Mouse (Mus musculus): ENCODE measurements around the gene Fam98b. TPM values are rescaled to one million over a fixed set of nuclear protein-coding genes. Genes with fewer than 3 reads are reported as not detected.

The Fam98b gene
- polyA plus RNA-seq, 1 experiment from 2014 or later, result 14.7 TPM

GRCm38 (mm10) chr2:117263786-117264408 lies 14.4 kb downstream of the Fam98b start:
- no peaks in the 10 kb centered on the region for H3K27me3 ChIP-seq (replicated peaks; ENCODE audit: control insufficient read depth, insufficient read depth, low read length)
- no peak overlapping the region for H3K9ac ChIP-seq (replicated peaks; ENCODE audit: low read depth, low read length)
- H3K4me2 ChIP-seq (ENCODE audit: low read length), result no peak overlapping the region
- 70% methylated on average over 11 of the region's 11 CpGs for WGBS
- no peak overlapping the region for H3K4me3 ChIP-seq (replicated peaks; ENCODE audit: low read length)
- H3K27ac ChIP-seq (ENCODE audit: low read length), result no peak overlapping the region
- H3K9me3 ChIP-seq (ENCODE audit: control insufficient read depth, low read length), result no peaks in the 10 kb centered on the region
- no peaks in the 10 kb centered on the region for H3K4me1 ChIP-seq (replicated peaks; ENCODE audit: control insufficient read depth, insufficient read depth, low read length)
- H3K36me3 ChIP-seq (ENCODE audit: control insufficient read depth, insufficient read depth), result peaks cover 11% of the 10 kb centered on the region
- ATAC-seq, result peak; percentile 59

- H3K4me2 ChIP-seq (ENCODE audit: low read length), result no peak overlapping the region
- H3K27ac ChIP-seq (ENCODE audit: low read length), result no peak overlapping the region
- no peaks in the 10 kb centered on the region for H3K9me3 ChIP-seq (ENCODE audit: control insufficient read depth, low read length)
- no peaks in the 10 kb centered on the region for H3K4me1 ChIP-seq (replicated peaks; ENCODE audit: control insufficient read depth, insufficient read depth, low read length)
- no peak for ATAC-seq
- no peak overlapping the region for H3K4me3 ChIP-seq (replicated peaks; ENCODE audit: low read length)
- H3K36me3 ChIP-seq (ENCODE audit: control insufficient read depth, insufficient read depth), result no peaks in the 10 kb centered on the region
- H3K27me3 ChIP-seq (replicated peaks; ENCODE audit: control insufficient read depth, insufficient read depth, low read length), result no peaks in the 10 kb centered on the region
- 83% methylated on average over 7 of the region's 7 CpGs for WGBS
- H3K9ac ChIP-seq (replicated peaks; ENCODE audit: low read depth, low read length), result no peak overlapping the region
These were observed 38.8 kb downstream of the Fam98b start for GRCm38 (mm10) chr2:117288291-117288690.

GRCm38 (mm10) chr2:117299596-117300448 lies 50.3 kb downstream of the Fam98b start:
- no peak for ATAC-seq
- H3K9me3 ChIP-seq (ENCODE audit: control insufficient read depth, low read length), result no peaks in the 10 kb centered on the region
- H3K27me3 ChIP-seq (replicated peaks; ENCODE audit: control insufficient read depth, insufficient read depth, low read length), result no peaks in the 10 kb centered on the region
- no peak overlapping the region for H3K4me3 ChIP-seq (replicated peaks; ENCODE audit: low read length)
- no peaks in the 10 kb centered on the region for H3K4me1 ChIP-seq (replicated peaks; ENCODE audit: control insufficient read depth, insufficient read depth, low read length)
- H3K4me2 ChIP-seq (ENCODE audit: low read length), result no peak overlapping the region
- no peaks in the 10 kb centered on the region for H3K36me3 ChIP-seq (ENCODE audit: control insufficient read depth, insufficient read depth)
- WGBS, result 89% methylated on average over 16 of the region's 16 CpGs
- no peak overlapping the region for H3K27ac ChIP-seq (ENCODE audit: low read length)
- no peak overlapping the region for H3K9ac ChIP-seq (replicated peaks; ENCODE audit: low read depth, low read length)

DNA sequence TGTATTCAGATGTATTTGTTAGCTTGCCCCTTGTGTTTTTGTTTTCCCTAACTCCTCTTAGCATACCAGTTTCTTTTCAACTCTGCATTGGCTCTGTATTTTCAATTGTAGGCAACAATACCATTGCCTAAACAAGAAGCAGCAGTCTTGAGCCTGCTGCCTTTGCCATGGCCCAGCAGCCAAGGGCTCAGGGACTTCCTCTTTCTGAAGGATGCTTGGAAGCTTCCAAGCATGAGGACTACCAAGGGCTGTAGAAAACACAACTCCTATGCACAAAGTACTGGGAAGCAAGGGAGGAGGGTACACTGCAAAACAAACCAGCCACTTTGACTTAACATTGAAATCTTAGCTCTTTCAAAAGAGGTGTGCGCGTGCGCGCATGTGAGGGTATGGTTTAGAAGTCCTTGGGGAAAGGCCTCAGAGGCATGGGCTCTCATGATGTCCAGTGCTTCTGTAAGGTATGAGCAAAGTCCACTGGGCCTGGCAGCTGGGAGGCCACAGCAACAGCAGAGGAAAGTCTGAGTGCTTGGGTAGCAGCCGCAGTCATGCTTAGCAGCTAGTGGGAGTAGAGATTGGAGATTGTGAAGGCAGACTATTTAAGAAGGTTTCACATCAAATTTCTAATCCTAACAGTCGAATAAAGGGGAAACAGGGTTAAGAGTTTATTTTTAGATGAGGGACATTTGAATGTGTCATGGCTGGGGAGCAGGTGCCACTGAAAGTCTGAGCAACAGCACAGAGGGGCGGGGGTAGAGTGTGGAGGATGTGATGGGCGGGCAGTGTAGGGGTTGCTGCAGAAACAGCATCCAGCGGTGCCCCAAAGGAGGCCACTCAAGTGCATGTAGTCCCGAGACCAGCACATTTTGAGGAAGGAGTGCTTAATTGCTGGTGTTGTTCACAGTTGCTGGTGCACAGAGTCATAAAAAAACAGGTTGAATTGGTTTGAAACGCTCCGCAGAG lies 54.1 kb downstream of the Fam98b start:
- 96% methylated on average over 12 of the region's 12 CpGs for WGBS
- H3K9ac ChIP-seq (replicated peaks; ENCODE audit: low read depth, low read length), result no peak overlapping the region
- H3K27me3 ChIP-seq (replicated peaks; ENCODE audit: control insufficient read depth, insufficient read depth, low read length), result no peaks in the 10 kb centered on the region
- H3K4me3 ChIP-seq (replicated peaks; ENCODE audit: low read length), result no peak overlapping the region
- H3K9me3 ChIP-seq (ENCODE audit: control insufficient read depth, low read length), result no peaks in the 10 kb centered on the region
- no peaks in the 10 kb centered on the region for H3K4me1 ChIP-seq (replicated peaks; ENCODE audit: control insufficient read depth, insufficient read depth, low read length)
- H3K4me2 ChIP-seq (ENCODE audit: low read length), result no peak overlapping the region
- no peaks in the 10 kb centered on the region for H3K36me3 ChIP-seq (ENCODE audit: control insufficient read depth, insufficient read depth)
- no peak for ATAC-seq
- H3K27ac ChIP-seq (ENCODE audit: low read length), result no peak overlapping the region

GRCm38 (mm10) chr2:117304941-117305340 lies 55.4 kb downstream of the Fam98b start:
- H3K9me3 ChIP-seq (ENCODE audit: control insufficient read depth, low read length), result no peaks in the 10 kb centered on the region
- no peak overlapping the region for H3K4me2 ChIP-seq (ENCODE audit: low read length)
- H3K4me3 ChIP-seq (replicated peaks; ENCODE audit: low read length), result no peak overlapping the region
- WGBS, result 87% methylated on average over 5 of the region's 5 CpGs
- H3K27me3 ChIP-seq (replicated peaks; ENCODE audit: control insufficient read depth, insufficient read depth, low read length), result no peaks in the 10 kb centered on the region
- H3K9ac ChIP-seq (replicated peaks; ENCODE audit: low read depth, low read length), result no peak overlapping the region
- ATAC-seq, result no peak
- no peaks in the 10 kb centered on the region for H3K36me3 ChIP-seq (ENCODE audit: control insufficient read depth, insufficient read depth)
- H3K27ac ChIP-seq (ENCODE audit: low read length), result no peak overlapping the region
- H3K4me1 ChIP-seq (replicated peaks; ENCODE audit: control insufficient read depth, insufficient read depth, low read length), result no peaks in the 10 kb centered on the region

DNA sequence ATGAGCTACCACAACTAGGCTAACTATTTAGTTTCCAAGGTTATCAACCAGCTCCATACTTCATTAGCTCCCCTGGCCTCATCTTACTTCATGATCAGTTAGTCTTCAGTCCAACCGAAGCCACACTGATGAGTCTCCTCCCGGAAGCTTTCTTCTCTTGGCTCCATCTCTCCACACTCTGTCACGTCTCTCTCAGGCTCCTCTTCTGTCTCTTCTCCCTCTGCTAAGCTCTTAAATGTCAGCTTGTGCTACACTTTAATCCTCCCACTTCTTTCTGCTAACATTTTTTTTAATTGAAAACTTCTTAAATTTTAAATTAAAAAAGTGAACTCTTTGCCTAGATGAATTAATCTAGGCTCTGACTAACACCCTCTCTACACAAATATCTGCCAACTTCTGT lies 58.4 kb downstream of the Fam98b start:
- Histone ChIP-seq H3K4me3 (replicated peaks; ENCODE audit: low read length) (no peak overlapping the region), H3K36me3 (ENCODE audit: control insufficient read depth, insufficient read depth) (no peaks in the 10 kb centered on the region), H3K9me3 (ENCODE audit: control insufficient read depth, low read length) (no peaks in the 10 kb centered on the region), H3K4me1 (replicated peaks; ENCODE audit: control insufficient read depth, insufficient read depth, low read length) (peaks cover 4% of the 10 kb centered on the region; the same call in 1 of the 2 replicates), H3K4me2 (ENCODE audit: low read length) (no peak overlapping the region), H3K27me3 (replicated peaks; ENCODE audit: control insufficient read depth, insufficient read depth, low read length) (no peaks in the 10 kb centered on the region), H3K9ac (replicated peaks; ENCODE audit: low read depth, low read length) (no peak overlapping the region), H3K27ac (ENCODE audit: low read length) (no peak overlapping the region)
- WGBS, result 91% methylated on average over 3 of the region's 3 CpGs
- ATAC-seq, result no peak

DNA sequence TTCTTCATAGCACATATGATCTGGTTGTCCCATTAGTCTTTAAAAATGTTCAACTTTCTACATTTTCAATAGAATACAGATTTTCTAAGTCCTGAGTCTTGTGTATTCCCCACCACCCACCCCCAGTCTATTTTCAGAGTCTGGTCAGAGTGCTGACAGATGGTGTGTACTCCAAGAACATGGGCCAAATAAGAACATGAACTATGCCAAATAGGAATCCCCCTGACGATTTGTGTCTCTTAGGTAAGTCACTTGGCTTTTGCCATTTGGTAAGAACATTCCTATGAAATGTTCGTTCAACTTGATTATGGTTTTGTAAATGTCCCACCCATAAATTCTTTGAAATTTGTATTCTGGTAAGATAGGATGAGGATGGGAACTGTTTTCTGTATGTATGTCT lies 59.5 kb downstream of the Fam98b start:
- no peak overlapping the region for H3K9ac ChIP-seq (replicated peaks; ENCODE audit: low read depth, low read length)
- no peaks in the 10 kb centered on the region for H3K27me3 ChIP-seq (replicated peaks; ENCODE audit: control insufficient read depth, insufficient read depth, low read length)
- H3K4me1 ChIP-seq (replicated peaks; ENCODE audit: control insufficient read depth, insufficient read depth, low read length), result peaks cover 4% of the 10 kb centered on the region; the same call in 1 of the 2 replicates
- no peaks in the 10 kb centered on the region for H3K36me3 ChIP-seq (ENCODE audit: control insufficient read depth, insufficient read depth)
- H3K4me3 ChIP-seq (replicated peaks; ENCODE audit: low read length), result no peak overlapping the region
- no peak for ATAC-seq
- H3K27ac ChIP-seq (ENCODE audit: low read length), result no peak overlapping the region
- H3K9me3 ChIP-seq (ENCODE audit: control insufficient read depth, low read length), result no peaks in the 10 kb centered on the region
- WGBS, result 76% methylated on average over 2 of the region's 2 CpGs
- no peak overlapping the region for H3K4me2 ChIP-seq (ENCODE audit: low read length)

- Histone ChIP-seq H3K4me3 (replicated peaks; ENCODE audit: low read length) (no peak overlapping the region), H3K36me3 (ENCODE audit: control insufficient read depth, insufficient read depth) (no peaks in the 10 kb centered on the region), H3K9me3 (ENCODE audit: control insufficient read depth, low read length) (no peaks in the 10 kb centered on the region), H3K27ac (ENCODE audit: low read length) (no peak overlapping the region), H3K9ac (replicated peaks; ENCODE audit: low read depth, low read length) (no peak overlapping the region), H3K4me1 (replicated peaks; ENCODE audit: control insufficient read depth, insufficient read depth, low read length) (peaks cover 4% of the 10 kb centered on the region; the same call in 1 of the 2 replicates), H3K27me3 (replicated peaks; ENCODE audit: control insufficient read depth, insufficient read depth, low read length) (no peaks in the 10 kb centered on the region), H3K4me2 (ENCODE audit: low read length) (no peak overlapping the region)
- 53% methylated on average over 1 of the region's 1 CpGs for WGBS
- ATAC-seq, result peak; percentile 63
These were observed 61.8 kb downstream of the Fam98b start for GRCm38 (mm10) chr2:117311349-117311748.

- Histone ChIP-seq H3K4me1 (replicated peaks; ENCODE audit: control insufficient read depth, insufficient read depth, low read length) (peaks cover 4% of the 10 kb centered on the region; the same call in 1 of the 2 replicates), H3K36me3 (ENCODE audit: control insufficient read depth, insufficient read depth) (no peaks in the 10 kb centered on the region), H3K9me3 (ENCODE audit: control insufficient read depth, low read length) (no peaks in the 10 kb centered on the region), H3K27ac (ENCODE audit: low read length) (peak overlapping the region; percentile 39; the same call in 1 of the 2 replicates), H3K27me3 (replicated peaks; ENCODE audit: control insufficient read depth, insufficient read depth, low read length) (no peaks in the 10 kb centered on the region), H3K4me3 (replicated peaks; ENCODE audit: low read length) (no peak overlapping the region), H3K9ac (replicated peaks; ENCODE audit: low read depth, low read length) (no peak overlapping the region), H3K4me2 (ENCODE audit: low read length) (no peak overlapping the region)
- ATAC-seq, result peak; percentile 21; the same call in 1 of the 2 replicates
- WGBS, result 66% methylated on average over 2 of the region's 2 CpGs
These were observed 62.5 kb downstream of the Fam98b start for GRCm38 (mm10) chr2:117312030-117312429.

All from forebrain, embryonic 16.5 days (tissue).